Mouse (Mus musculus): ENCODE measurements around the gene Lifr. TPM values are rescaled to one million over a fixed set of nuclear protein-coding genes. Genes with fewer than 3 reads are reported as not detected.
A peak's percentile ranks its signal among the peaks of the same experiment; 100 is the strongest.

The Lifr gene
- polyA plus RNA-seq, 1 experiment, result 14.8 TPM

DNA sequence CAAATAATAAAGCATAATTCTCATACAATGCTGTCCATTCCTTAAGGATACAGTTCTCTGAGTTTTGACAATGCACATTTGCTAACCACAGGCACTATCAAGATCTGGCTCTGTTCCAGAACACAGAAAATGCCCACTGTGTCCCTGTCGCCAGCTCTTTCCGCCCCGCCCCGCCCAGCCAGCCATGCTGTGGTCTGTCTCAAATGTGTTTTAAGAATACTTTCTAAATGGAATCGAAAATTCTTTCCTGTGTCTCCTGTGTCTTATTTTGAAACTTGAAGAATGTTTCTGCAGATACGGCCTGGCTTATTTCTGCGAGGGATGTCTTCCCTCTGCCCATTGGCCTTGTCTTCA, 64.3 kb downstream of the Lifr start:
- TF ChIP-seq TCF12 (IDR thresholded peaks at IDR 0.05; ENCODE audit: insufficient read depth, poor library complexity, severe bottlenecking), result no peak
- TF ChIP-seq E2F4 (IDR thresholded peaks at IDR 0.05; ENCODE audit: insufficient read depth), result no peak
- no peak for TF ChIP-seq SRF (IDR thresholded peaks at IDR 0.05; ENCODE audit: control insufficient read depth, insufficient read length, low read depth)
- no peak for TF ChIP-seq USF1 (IDR thresholded peaks at IDR 0.05; ENCODE audit: low read depth)
- no peak for TF ChIP-seq MYOD1 (IDR thresholded peaks at IDR 0.05; ENCODE audit: control insufficient read depth in 1 of 3, insufficient read length in 2 of 3, low read depth in 2 of 3)
- TF ChIP-seq POLR2A (IDR thresholded peaks at IDR 0.05; ENCODE audit: insufficient read length, low read depth), result no peak
- TF ChIP-seq MYOG (IDR thresholded peaks at IDR 0.05; ENCODE audit: control insufficient read depth in 1 of 3, insufficient read depth in 1 of 3, insufficient read length in 2 of 3, low read depth in 2 of 3), result no peak
- TF ChIP-seq REST (IDR thresholded peaks at IDR 0.05; ENCODE audit: insufficient read depth, insufficient read length), result no peak
- no peak for TF ChIP-seq TCF3 (IDR thresholded peaks at IDR 0.05; ENCODE audit: insufficient read length, low read depth)
- no peak for TF ChIP-seq CEBPB (IDR thresholded peaks at IDR 0.05; ENCODE audit: insufficient read depth, poor library complexity, severe bottlenecking)
- peaks cover 16% of the 10 kb centered on the region for H3K79me2 ChIP-seq (ENCODE audit: control insufficient read depth, insufficient read depth)
- H3K4me3 ChIP-seq, result no peak overlapping the region
- H3K36me3 ChIP-seq (ENCODE audit: control insufficient read depth, insufficient read depth), result peaks cover 24% of the 10 kb centered on the region
- no peaks in the 10 kb centered on the region for H3K27me3 ChIP-seq (ENCODE audit: control insufficient read depth, insufficient read depth, insufficient read length)
- H3ac ChIP-seq (ENCODE audit: control insufficient read depth, insufficient read length), result no peak overlapping the region
- H3K4me2 ChIP-seq (ENCODE audit: low read depth), result peak overlapping the region; percentile 20

- TF ChIP-seq SRF (IDR thresholded peaks at IDR 0.05; ENCODE audit: control insufficient read depth, insufficient read length, low read depth), result no peak
- TF ChIP-seq POLR2AphosphoS2 (IDR thresholded peaks at IDR 0.05; ENCODE audit: insufficient read length, low read depth), result no peak
- no peak for TF ChIP-seq USF1 (IDR thresholded peaks at IDR 0.05; ENCODE audit: low read depth)
- TF ChIP-seq MYOD1 (IDR thresholded peaks at IDR 0.05; ENCODE audit: control insufficient read depth in 1 of 3, insufficient read length in 2 of 3, low read depth in 2 of 3), result no peak
- no peak for TF ChIP-seq CEBPB (IDR thresholded peaks at IDR 0.05; ENCODE audit: insufficient read depth, poor library complexity, severe bottlenecking)
- no peak for TF ChIP-seq E2F4 (IDR thresholded peaks at IDR 0.05; ENCODE audit: insufficient read depth)
- no peak for TF ChIP-seq REST (IDR thresholded peaks at IDR 0.05; ENCODE audit: insufficient read depth, insufficient read length)
- no peak for TF ChIP-seq TCF12 (IDR thresholded peaks at IDR 0.05; ENCODE audit: insufficient read depth, poor library complexity, severe bottlenecking)
- Histone ChIP-seq H3K36me3 (ENCODE audit: control insufficient read depth, insufficient read depth) (peaks cover 37% of the 10 kb centered on the region), H3ac (ENCODE audit: control insufficient read depth, insufficient read length) (no peak overlapping the region), H3K4me3 (no peak overlapping the region), H3K27me3 (ENCODE audit: control insufficient read depth, insufficient read depth, insufficient read length) (no peaks in the 10 kb centered on the region), H3K79me2 (ENCODE audit: control insufficient read depth, insufficient read depth) (peaks cover 7% of the 10 kb centered on the region), H3K4me2 (ENCODE audit: low read depth) (no peak overlapping the region)
Measured at GRCm38 (mm10) chr15:7157658-7158057, 67.2 kb downstream of the Lifr start.

DNA sequence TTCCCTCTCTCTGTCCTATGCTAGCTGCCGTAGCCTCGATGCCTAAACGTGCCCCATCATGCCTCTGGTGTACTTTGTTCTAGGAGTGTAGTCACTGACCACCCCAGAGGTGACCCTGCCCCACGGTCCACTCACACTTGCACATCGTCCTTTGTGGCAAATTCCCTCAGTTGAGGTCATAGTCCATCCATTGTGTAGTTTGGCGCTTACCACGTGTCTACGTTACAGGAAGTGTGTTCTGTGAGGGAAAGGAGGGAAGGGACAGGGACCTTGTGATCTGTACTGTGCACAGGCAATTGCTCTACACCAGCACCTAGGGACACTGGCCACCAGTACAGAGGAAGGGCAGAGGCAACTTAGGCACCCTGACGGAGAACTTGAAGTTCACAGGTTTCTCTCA, 69.5 kb downstream of the Lifr start:
- H3K79me2 ChIP-seq (ENCODE audit: control insufficient read depth, insufficient read depth), result no peaks in the 10 kb centered on the region
- TF ChIP-seq E2F4 (IDR thresholded peaks at IDR 0.05; ENCODE audit: insufficient read depth) (no peak), MYOD1 (IDR thresholded peaks at IDR 0.05; ENCODE audit: control insufficient read depth in 1 of 3, insufficient read length in 2 of 3, low read depth in 2 of 3) (no peak), POLR2AphosphoS2 (IDR thresholded peaks at IDR 0.05; ENCODE audit: insufficient read length, low read depth) (no peak), TCF3 (IDR thresholded peaks at IDR 0.05; ENCODE audit: insufficient read length, low read depth) (no peak)
- no peak overlapping the region for H3K4me2 ChIP-seq (ENCODE audit: low read depth)
- peaks cover 44% of the 10 kb centered on the region for H3K36me3 ChIP-seq (ENCODE audit: control insufficient read depth, insufficient read depth)
- no peak overlapping the region for H3ac ChIP-seq (ENCODE audit: control insufficient read depth, insufficient read length)
- H3K27me3 ChIP-seq (ENCODE audit: control insufficient read depth, insufficient read depth, insufficient read length), result no peaks in the 10 kb centered on the region
- H3K4me3 ChIP-seq, result no peak overlapping the region

- TF ChIP-seq TCF3 (IDR thresholded peaks at IDR 0.05; ENCODE audit: insufficient read length, low read depth), result no peak
- TF ChIP-seq POLR2AphosphoS2 (IDR thresholded peaks at IDR 0.05; ENCODE audit: insufficient read length, low read depth), result no peak
- TF ChIP-seq REST (IDR thresholded peaks at IDR 0.05; ENCODE audit: insufficient read depth, insufficient read length), result no peak
- no peak for TF ChIP-seq USF1 (IDR thresholded peaks at IDR 0.05; ENCODE audit: low read depth)
- no peak for TF ChIP-seq SRF (IDR thresholded peaks at IDR 0.05; ENCODE audit: control insufficient read depth, insufficient read length, low read depth)
- TF ChIP-seq POLR2A (IDR thresholded peaks at IDR 0.05; ENCODE audit: insufficient read length, low read depth), result no peak
- no peak for TF ChIP-seq MYOD1 (IDR thresholded peaks at IDR 0.05; ENCODE audit: control insufficient read depth in 1 of 3, insufficient read length in 2 of 3, low read depth in 2 of 3)
- TF ChIP-seq CEBPB (IDR thresholded peaks at IDR 0.05; ENCODE audit: insufficient read depth, poor library complexity, severe bottlenecking), result no peak
Measured at GRCm38 (mm10) chr15:7160321-7160720, 69.9 kb downstream of the Lifr start.

DNA sequence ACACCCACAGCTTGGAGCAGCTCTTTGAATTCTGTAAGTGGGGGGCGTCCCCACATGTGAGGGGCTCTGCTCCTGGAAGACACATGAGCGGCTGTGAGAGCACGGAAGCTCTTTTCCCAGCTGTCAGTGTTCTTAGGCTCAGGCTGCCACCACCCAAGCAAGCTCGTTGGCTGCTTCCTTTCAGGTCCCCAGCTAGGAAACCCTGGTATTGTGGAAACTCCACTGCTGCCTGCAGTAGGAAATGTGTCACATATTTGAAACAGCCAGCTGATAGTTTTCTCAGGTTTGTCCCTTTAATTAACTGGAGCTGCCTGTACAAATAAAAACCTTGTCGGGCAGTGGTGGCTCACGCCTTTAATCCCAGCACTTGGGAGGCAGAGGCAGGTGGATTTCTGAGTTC, 73.4 kb downstream of the Lifr start:
- Histone ChIP-seq H3K4me2 (ENCODE audit: low read depth) (no peak overlapping the region), H3K4me3 (no peak overlapping the region), H3K36me3 (ENCODE audit: control insufficient read depth, insufficient read depth) (peaks cover 52% of the 10 kb centered on the region), H3K27me3 (ENCODE audit: control insufficient read depth, insufficient read depth, insufficient read length) (no peaks in the 10 kb centered on the region), H3ac (ENCODE audit: control insufficient read depth, insufficient read length) (no peak overlapping the region), H3K79me2 (ENCODE audit: control insufficient read depth, insufficient read depth) (no peaks in the 10 kb centered on the region)
- TF ChIP-seq E2F4 (IDR thresholded peaks at IDR 0.05; ENCODE audit: insufficient read depth) (no peak), POLR2AphosphoS2 (IDR thresholded peaks at IDR 0.05; ENCODE audit: insufficient read length, low read depth) (no peak)

More at GRCm38 (mm10) chr15:7160321-7160720, 69.9 kb downstream of the Lifr start:
- peaks cover 44% of the 10 kb centered on the region for H3K36me3 ChIP-seq (ENCODE audit: control insufficient read depth, insufficient read depth)
- no peaks in the 10 kb centered on the region for H3K79me2 ChIP-seq (ENCODE audit: control insufficient read depth, insufficient read depth)
- H3ac ChIP-seq (ENCODE audit: control insufficient read depth, insufficient read length), result no peak overlapping the region
- H3K4me3 ChIP-seq, result no peak overlapping the region
- no peak overlapping the region for H3K4me2 ChIP-seq (ENCODE audit: low read depth)
- no peaks in the 10 kb centered on the region for H3K27me3 ChIP-seq (ENCODE audit: control insufficient read depth, insufficient read depth, insufficient read length)

- Histone ChIP-seq H3ac (ENCODE audit: control insufficient read depth, insufficient read length) (no peak overlapping the region), H3K79me2 (ENCODE audit: control insufficient read depth, insufficient read depth) (no peaks in the 10 kb centered on the region), H3K4me2 (ENCODE audit: low read depth) (no peak overlapping the region), H3K4me3 (no peak overlapping the region), H3K27me3 (ENCODE audit: control insufficient read depth, insufficient read depth, insufficient read length) (no peaks in the 10 kb centered on the region), H3K36me3 (ENCODE audit: control insufficient read depth, insufficient read depth) (peaks cover 62% of the 10 kb centered on the region)
- TF ChIP-seq MYOG (IDR thresholded peaks at IDR 0.05; ENCODE audit: control insufficient read depth in 1 of 3, insufficient read depth in 1 of 3, insufficient read length in 2 of 3, low read depth in 2 of 3) (no peak), MYOD1 (IDR thresholded peaks at IDR 0.05; ENCODE audit: control insufficient read depth in 1 of 3, insufficient read length in 2 of 3, low read depth in 2 of 3) (no peak), E2F4 (IDR thresholded peaks at IDR 0.05; ENCODE audit: insufficient read depth) (no peak), POLR2AphosphoS2 (IDR thresholded peaks at IDR 0.05; ENCODE audit: insufficient read length, low read depth) (no peak), USF1 (IDR thresholded peaks at IDR 0.05; ENCODE audit: low read depth) (no peak), CEBPB (IDR thresholded peaks at IDR 0.05; ENCODE audit: insufficient read depth, poor library complexity, severe bottlenecking) (no peak), TCF3 (IDR thresholded peaks at IDR 0.05; ENCODE audit: insufficient read length, low read depth) (no peak)
Measured at GRCm38 (mm10) chr15:7166735-7167134, 76.3 kb downstream of the Lifr start.

Data from myocyte (in vitro differentiated cells).